Mouse (Mus musculus): Measurements from ENCODE around the gene Txndc5. TPM values are rescaled to one million over a fixed set of nuclear protein-coding genes. Genes with fewer than 3 reads are reported as not detected.

Txndc5 gene
- polyA plus RNA-seq, 1 experiment from 2014 or later = 151 TPM

DNA sequence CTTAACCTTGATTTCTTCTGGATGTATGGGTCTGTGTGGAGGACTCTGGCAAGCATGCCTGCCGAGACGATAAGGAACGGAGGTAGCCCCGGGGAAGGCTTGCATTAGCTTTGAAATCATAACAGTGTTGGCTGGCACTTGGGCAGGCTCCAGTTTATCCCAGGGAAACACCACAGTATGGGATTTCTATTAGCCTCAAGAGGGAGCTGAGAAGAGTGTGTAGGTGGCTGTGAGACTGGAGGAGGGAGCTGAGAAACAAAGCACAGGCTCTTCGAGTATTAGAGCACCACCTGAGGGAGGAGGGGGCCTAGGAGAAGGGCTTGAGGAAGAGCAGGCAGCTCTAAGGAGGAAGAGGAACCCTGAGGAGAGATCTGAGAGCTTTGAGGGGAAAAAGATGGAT is 57.7 kb downstream of the Txndc5 start:
- TF ChIP-seq CTCF (IDR thresholded peaks at IDR 0.05) (no peak), EP300 (IDR thresholded peaks at IDR 0.05) (no peak)
- Histone ChIP-seq H3K9me3 (ENCODE audit: low read length) (no peaks in the 10 kb centered on the region), H3K4me3 (ENCODE audit: low read depth, low read length) (no peak overlapping the region), H3K36me3 (ENCODE audit: insufficient read depth, low read length) (no peaks in the 10 kb centered on the region), H3K27me3 (replicated peaks; ENCODE audit: insufficient read depth, low read length) (no peaks in the 10 kb centered on the region), H3K27ac (ENCODE audit: low read length) (no peak overlapping the region), H3K4me2 (replicated peaks; ENCODE audit: low read depth, low read length) (no peak overlapping the region), H3K9ac (replicated peaks; ENCODE audit: low read depth) (no peak overlapping the region), H3K4me1 (ENCODE audit: insufficient read depth, low read depth, low read length) (no peaks in the 10 kb centered on the region)
- WGBS = 76% methylated on average over 5 of the region's 5 CpGs
- no peak for ATAC-seq
- no peak for DNase-seq (ENCODE audit: low spot score)

DNA sequence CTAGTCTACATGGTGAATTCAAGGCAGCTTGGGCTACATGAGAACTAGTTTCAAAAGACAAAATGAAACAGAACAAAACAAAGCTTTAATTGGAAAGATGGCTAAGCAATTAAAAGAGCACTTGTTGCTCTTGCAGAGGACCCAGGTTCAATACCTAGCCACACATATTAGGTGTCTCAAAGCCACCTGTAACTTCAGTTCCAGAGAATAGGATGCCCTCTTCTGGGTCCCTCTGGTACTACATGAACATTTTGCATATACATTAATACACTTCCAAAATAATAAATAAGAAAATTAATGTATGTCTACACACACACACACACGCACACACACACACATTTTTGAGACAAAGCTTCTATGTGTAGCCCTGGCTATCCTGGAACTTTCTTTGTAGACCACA is 65.2 kb downstream of the Txndc5 start:
- no peak overlapping the region for H3K27ac ChIP-seq (ENCODE audit: low read length)
- peak; percentile 43 for TF ChIP-seq CTCF (IDR thresholded peaks at IDR 0.05)
- TF ChIP-seq EP300 (IDR thresholded peaks at IDR 0.05) = no peak
- no peaks in the 10 kb centered on the region for H3K9me3 ChIP-seq (ENCODE audit: low read length)
- DNase-seq (ENCODE audit: low spot score) = no peak
- WGBS = 79% methylated on average over 1 of the region's 1 CpGs
- H3K4me2 ChIP-seq (replicated peaks; ENCODE audit: low read depth, low read length) = no peak overlapping the region
- H3K9ac ChIP-seq (replicated peaks; ENCODE audit: low read depth) = no peak overlapping the region
- ATAC-seq = no peak
- no peaks in the 10 kb centered on the region for H3K4me1 ChIP-seq (ENCODE audit: insufficient read depth, low read depth, low read length)
- H3K4me3 ChIP-seq (ENCODE audit: low read depth, low read length) = no peak overlapping the region
- H3K36me3 ChIP-seq (ENCODE audit: insufficient read depth, low read length) = no peaks in the 10 kb centered on the region
- no peaks in the 10 kb centered on the region for H3K27me3 ChIP-seq (replicated peaks; ENCODE audit: insufficient read depth, low read length)

DNA sequence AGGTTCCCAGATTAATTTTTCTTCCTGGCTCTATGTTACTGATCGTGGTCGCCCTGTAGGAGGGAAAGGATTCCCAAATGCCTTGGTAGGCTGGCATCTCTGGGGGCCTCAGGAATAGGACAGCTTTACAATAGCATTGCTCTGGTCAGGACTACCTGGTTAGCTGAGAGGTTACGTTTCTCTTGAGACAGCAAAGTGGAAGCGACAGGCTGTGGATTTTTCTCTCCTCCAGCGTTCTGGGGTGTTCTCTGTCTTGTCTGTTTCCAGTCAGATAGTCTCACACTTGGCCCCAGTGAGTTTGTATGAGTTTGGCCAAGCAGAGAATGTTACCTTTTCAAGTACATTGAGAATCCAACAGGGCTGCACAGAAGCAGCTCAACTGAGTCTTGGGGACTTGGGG is 77.2 kb downstream of the Txndc5 start:
- no peaks in the 10 kb centered on the region for H3K4me1 ChIP-seq (ENCODE audit: insufficient read depth, low read depth, low read length)
- no peak overlapping the region for H3K4me3 ChIP-seq (ENCODE audit: low read depth, low read length)
- TF ChIP-seq CTCF (IDR thresholded peaks at IDR 0.05) (no peak), EP300 (IDR thresholded peaks at IDR 0.05) (no peak)
- DNase-seq (ENCODE audit: low spot score) (no peak), ATAC-seq (no peak)
- WGBS = 83% methylated on average over 5 of the region's 5 CpGs
- H3K4me2 ChIP-seq (replicated peaks; ENCODE audit: low read depth, low read length) = no peak overlapping the region
- no peaks in the 10 kb centered on the region for H3K36me3 ChIP-seq (ENCODE audit: insufficient read depth, low read length)
- no peaks in the 10 kb centered on the region for H3K27me3 ChIP-seq (replicated peaks; ENCODE audit: insufficient read depth, low read length)
- no peaks in the 10 kb centered on the region for H3K9me3 ChIP-seq (ENCODE audit: low read length)
- no peak overlapping the region for H3K27ac ChIP-seq (ENCODE audit: low read length)
- no peak overlapping the region for H3K9ac ChIP-seq (replicated peaks; ENCODE audit: low read depth)

Other genes starting within 250 kb of the Txndc5 start
- gene Bmp6, start 183.7 kb downstream of the Txndc5 start, polyA plus RNA-seq (2015; fragmentation: Nextera tagmentation; extraction: Ambion mirVana) = 3.0 and 3.8 TPM in 2 replicates
- gene Bloc1s5, start 106.3 kb upstream of the Txndc5 start, polyA plus RNA-seq (2015; fragmentation: Nextera tagmentation; extraction: Ambion mirVana) = 13.6 and 15.8 TPM in 2 replicates
- gene Eef1e1, start 130.2 kb upstream of the Txndc5 start, polyA plus RNA-seq (2015; fragmentation: Nextera tagmentation; extraction: Ambion mirVana) = 14.0 and 16.1 TPM in 2 replicates

Measured in lung, postnatal 0 days (tissue).